Comparison of ENCODE assay signal across 16 mouse cellular contexts in the genomic region with DNA sequence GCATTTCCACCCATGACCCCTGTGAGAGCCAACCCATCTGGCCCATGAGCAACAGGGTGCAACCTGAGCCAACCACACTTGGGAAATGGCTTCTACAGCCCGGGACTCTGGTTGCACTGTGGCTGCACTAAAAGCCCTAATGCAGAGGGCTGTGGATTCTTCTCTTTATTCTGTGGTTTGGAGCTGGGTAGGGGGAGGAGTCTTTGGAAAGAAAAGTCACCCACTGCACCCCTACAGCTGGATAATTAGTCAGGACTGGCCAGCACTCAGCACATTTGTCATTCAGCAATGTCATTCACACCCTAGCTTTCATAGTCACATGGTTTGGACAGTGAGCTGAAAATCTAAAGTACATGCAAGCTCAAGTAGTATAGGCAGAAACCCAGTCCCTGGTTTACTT.
A peak's percentile ranks its signal among the peaks of the same experiment; 100 is the strongest.
DNase-seq lines count a peak whose midpoint lies in the region; ATAC-seq and TF ChIP-seq lines count a peak whose summit lies in the region.
"Had no signal": no experiment of that assay in that cellular context is flagged by ENCODE, and none has a peak within 500 bp of the region (broad histone marks: within the 10 kb centered on the region; RNA-seq: fewer than 3 reads in every experiment).

No protein-coding gene starts in this region.

- no peak for TF ChIP-seq CTCF in CH12.LX (conservative IDR thresholded peaks at IDR 0.05 in 1 of 2, IDR thresholded peaks at IDR 0.05 in 1 of 2; ENCODE audit: low read depth in 2 of 2, low read length in 2 of 2)
- TF ChIP-seq CTCF in heart, postnatal 0 days (IDR thresholded peaks at IDR 0.05; ENCODE audit: low read depth): no peak

- H3K27me3 ChIP-seq in CH12.LX (replicated peaks): no peaks in the 10 kb centered on the region
- H3K27me3 ChIP-seq in heart, postnatal 0 days (ENCODE audit: control insufficient read depth, insufficient read depth, low read length): no peaks in the 10 kb centered on the region
- H3K27me3 ChIP-seq: limb, embryonic 15.5 days had no signal

- no peak for TF ChIP-seq EP300 in CH12.LX (IDR thresholded peaks at IDR 0.05; ENCODE audit: low read length)
- no peak for TF ChIP-seq EP300 in heart, postnatal 0 days (IDR thresholded peaks at IDR 0.05; ENCODE audit: low read depth)

- dilution Hi-C loops in CH12.LX (cut with MboI; ENCODE audit: extremely low pct_ligation_motif_present, extremely low pct_unique_long_range_greater_than_20kb, low sequenced_read_pairs): no loop called here

- no peaks in the 10 kb centered on the region for H3K79me2 ChIP-seq in CH12.LX (replicated peaks; ENCODE audit: control insufficient read depth, extremely low read depth, insufficient read depth, poor library complexity, severe bottlenecking)

- no peak overlapping the region for H3K4me3 ChIP-seq in CH12.LX (replicated peaks in 1 of 3; ENCODE audit: low read depth in 2 of 3, low read length in 2 of 3, poor library complexity in 1 of 3)
- no peak overlapping the region for H3K4me3 ChIP-seq in heart, postnatal 0 days (ENCODE audit: low read depth, low read length)
- H3K4me3 ChIP-seq: limb, embryonic 15.5 days had no signal

- H3K36me3 ChIP-seq in CH12.LX (replicated peaks in 1 of 2; ENCODE audit: control insufficient read depth in 1 of 2, insufficient read depth in 1 of 2, low read length in 1 of 2): no peaks in the 10 kb centered on the region
- H3K36me3 ChIP-seq in heart, postnatal 0 days (replicated peaks; ENCODE audit: control insufficient read depth, insufficient read depth, low read length): no peaks in the 10 kb centered on the region
- H3K36me3 ChIP-seq: limb, embryonic 15.5 days had no signal

- no peak overlapping the region for H3K4me2 ChIP-seq in CH12.LX (ENCODE audit: insufficient read depth, low read depth, poor library complexity, severe bottlenecking)
- no peak overlapping the region for H3K4me2 ChIP-seq in heart, postnatal 0 days (ENCODE audit: low read depth, low read length)
- H3K4me2 ChIP-seq: limb, embryonic 15.5 days had no signal

- peaks cover 39 to 69% of the 10 kb centered on the region in 2 experiments for H3K4me1 ChIP-seq in CH12.LX (ENCODE audit: control insufficient read depth in 1 of 2, insufficient read depth in 2 of 2)
- peaks cover 12% of the 10 kb centered on the region; the same call in 1 of the 2 replicates for H3K4me1 ChIP-seq in heart, postnatal 0 days (ENCODE audit: control insufficient read depth, insufficient read depth)

- no peak overlapping the region for H3K9ac ChIP-seq in CH12.LX (ENCODE audit: insufficient read depth, low read depth)
- no peak overlapping the region for H3K9ac ChIP-seq in heart, postnatal 0 days (replicated peaks; ENCODE audit: low read depth, low read length)
- H3K9ac ChIP-seq: forebrain, postnatal 0 days; limb, embryonic 15.5 days had no signal

- peak; percentile 76 for ATAC-seq in heart, postnatal 0 days (ENCODE audit: insufficient read depth, low read depth)
- no peak for ATAC-seq in activated CD4-positive, CD25-positive, alpha-beta regulatory T cell, adult 4 months
- ATAC-seq: forebrain, postnatal 0 days; hindbrain, embryonic 16.5 days had no signal

- in situ Hi-C loops in CH12.LX (cut with MboI; ENCODE audit: low pct_ligation_motif_present, low pct_unique_long_range_greater_than_20kb, low sequenced_read_pairs): no loop called here

- TF ChIP-seq POLR2A in CH12.LX (IDR thresholded peaks at IDR 0.05; ENCODE audit: low read depth, low read length): no peak

- peak; percentile 2 to 4 for DNase-seq in kidney, postnatal 4 days
- no peak for DNase-seq in kidney, adult 11 months
- DNase-seq in CH12.LX (ENCODE audit: extremely low read depth): no peak
- peak; percentile 33 for DNase-seq in adipocyte (ENCODE audit: low spot score)
- peak; percentile 30 for DNase-seq in heart, postnatal 0 days (ENCODE audit: low spot score)
- DNase-seq in retina, embryonic 14.5 days (ENCODE audit: low spot score): no peak
- no peak for DNase-seq in right cerebral cortex, postnatal 14 days
- DNase-seq: cerebellum, adult 11 months; forebrain, postnatal 0 days; kidney, adult 9 months; midbrain, embryonic 14.5 days; thymus, postnatal 4 days had no signal

- H3K9me3 ChIP-seq in CH12.LX (replicated peaks; ENCODE audit: low read length): no peaks in the 10 kb centered on the region
- no peaks in the 10 kb centered on the region for H3K9me3 ChIP-seq in heart, postnatal 0 days (replicated peaks; ENCODE audit: control insufficient read depth, low read length)
- H3K9me3 ChIP-seq: limb, embryonic 15.5 days had no signal

- no peak; the same call in 1 of the 2 replicates for TF ChIP-seq RAD21 in CH12.LX (IDR thresholded peaks at IDR 0.05; ENCODE audit: low read depth, low read length)

- no peak overlapping the region for H3K27ac ChIP-seq in CH12.LX (ENCODE audit: insufficient read depth, low read depth)
- H3K27ac ChIP-seq in heart, postnatal 0 days (ENCODE audit: low read depth): 0 out of 2 replicates have a peak overlapping the region, but pooled peaks have one; percentile 30
- H3K27ac ChIP-seq: limb, embryonic 15.5 days; macrophage had no signal

- WGBS in heart, postnatal 0 days: 35% methylated on average over 1 of the region's 1 CpGs

TF ChIP-seq in CH12.LX, 34 proteins besides CTCF, POLR2A, EP300 and RAD21:
- no peak for TF ChIP-seq TBP (conservative IDR thresholded peaks at IDR 0.05; ENCODE audit: low read depth, low read length)
- TF ChIP-seq IRF4 (IDR thresholded peaks at IDR 0.05; ENCODE audit: low read depth, low read length): no peak
- TF ChIP-seq BHLHE40 (IDR thresholded peaks at IDR 0.05; ENCODE audit: low read depth, low read length): no peak
- 0 out of 2 replicates have a peak, but pooled peaks have one; percentile 25 for TF ChIP-seq MYC (IDR thresholded peaks at IDR 0.05; ENCODE audit: low read depth, low read length)
- no peak for TF ChIP-seq MAX (IDR thresholded peaks at IDR 0.05; ENCODE audit: low read length)
- no peak for TF ChIP-seq JUN (IDR thresholded peaks at IDR 0.05; ENCODE audit: insufficient read depth, low read depth, low read length)

Comparison
In these comparisons a context has a peak if more than half of its experiments do, and no peak if none do; other contexts are left out.
1. DNase-seq: peak in kidney, postnatal 4 days (2 of 2), adipocyte (single experiment) and heart, postnatal 0 days (single experiment); none in kidney, adult 11 months (single experiment), CH12.LX (single experiment), retina, embryonic 14.5 days (single experiment) and right cerebral cortex, postnatal 14 days (single experiment).